ENCODE assay signal across 11 mouse cellular contexts in the genomic region with DNA sequence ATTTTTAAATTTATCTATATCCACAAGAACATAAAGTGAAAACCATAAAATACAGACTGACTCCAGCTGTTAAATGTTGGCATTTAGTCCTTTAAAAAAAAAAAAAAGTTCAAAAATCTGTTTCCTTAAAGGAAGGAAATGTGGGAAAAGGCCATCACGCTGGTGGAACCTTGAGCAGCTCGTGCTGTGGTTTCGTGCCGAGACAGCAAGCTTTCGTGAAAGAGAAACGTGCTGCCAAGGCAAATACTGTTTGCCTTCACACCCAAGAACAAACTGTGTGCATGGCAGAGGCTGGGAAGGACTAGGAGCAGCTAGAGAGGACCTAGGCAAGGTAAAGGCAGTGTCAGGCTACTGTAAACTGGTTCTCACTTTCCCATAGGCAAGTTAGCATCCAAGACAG.
A peak's percentile ranks its signal among the peaks of the same experiment; 100 is the strongest.
DNase-seq lines count a peak whose midpoint lies in the region; ATAC-seq and TF ChIP-seq lines count a peak whose summit lies in the region.
"Had no signal": no experiment of that assay in that cellular context is flagged by ENCODE, and none has a peak within 500 bp of the region (broad histone marks: within the 10 kb centered on the region; RNA-seq: fewer than 3 reads in every experiment).

No protein-coding gene starts in this region.

- H3K4me3 ChIP-seq in gastrocnemius, adult 2 months = no peak overlapping the region
- H3K4me3 ChIP-seq in lung, embryonic 16.5 days (ENCODE audit: low read length) = no peak overlapping the region
- H3K4me3 ChIP-seq in intestine, embryonic 16.5 days (ENCODE audit: low read length) = no peak overlapping the region
- H3K4me3 ChIP-seq: hindbrain, embryonic 13.5 days had no signal

- intact Hi-C loops in gastrocnemius, adult 2 months (cut with DNase I) = no loop called here

- no peaks in the 10 kb centered on the region for H3K9me3 ChIP-seq in lung, embryonic 16.5 days (ENCODE audit: control insufficient read depth, low read length)
- H3K9me3 ChIP-seq in intestine, embryonic 16.5 days (ENCODE audit: control insufficient read depth, low read length) = no peaks in the 10 kb centered on the region
- H3K9me3 ChIP-seq: hindbrain, embryonic 13.5 days had no signal

- WGBS in lung, embryonic 16.5 days = 18% methylated on average over 6 of the region's 6 CpGs
- 26% methylated on average over 6 of the region's 6 CpGs for WGBS in intestine, embryonic 16.5 days

- TF ChIP-seq CTCF in gastrocnemius, adult 2 months (IDR thresholded peaks at IDR 0.05) = no peak

- H3K4me2 ChIP-seq in lung, embryonic 16.5 days (ENCODE audit: low read depth, low read length) = no peak overlapping the region
- H3K4me2 ChIP-seq in intestine, embryonic 16.5 days (ENCODE audit: low read depth, low read length) = no peak overlapping the region
- H3K4me2 ChIP-seq: hindbrain, embryonic 13.5 days had no signal

- H3K36me3 ChIP-seq in lung, embryonic 16.5 days (ENCODE audit: control insufficient read depth, insufficient read depth, low read length) = no peaks in the 10 kb centered on the region
- no peaks in the 10 kb centered on the region for H3K36me3 ChIP-seq in intestine, embryonic 16.5 days (ENCODE audit: control insufficient read depth, insufficient read depth, low read length)
- 0 out of 2 replicates have a peak, but pooled peaks cover 2% of the 10 kb centered on the region for H3K36me3 ChIP-seq in splenic B cell, adult 2 months (ENCODE audit: control insufficient read depth, insufficient read depth, low read length, poor library complexity, severe bottlenecking)
- H3K36me3 ChIP-seq: hindbrain, embryonic 13.5 days had no signal

- H3K9ac ChIP-seq in lung, embryonic 16.5 days (ENCODE audit: low read length) = no peak overlapping the region
- no peak overlapping the region for H3K9ac ChIP-seq in intestine, embryonic 16.5 days (ENCODE audit: low read depth, low read length)
- H3K9ac ChIP-seq: forebrain, postnatal 0 days; hindbrain, embryonic 13.5 days had no signal

- no peak for ATAC-seq in lung, embryonic 16.5 days (ENCODE audit: low read depth)
- ATAC-seq in intestine, embryonic 16.5 days = peak; percentile 39; the same call in 1 of the 2 replicates
- no peak for ATAC-seq in inflammation-experienced regulatory T-cells, adult 6 months
- ATAC-seq: forebrain, postnatal 0 days had no signal

- peak overlapping the region; percentile 65 for H3K27ac ChIP-seq in gastrocnemius, adult 2 months
- H3K27ac ChIP-seq in lung, embryonic 16.5 days (ENCODE audit: low read length) = peak overlapping the region; percentile 30; the same call in 1 of the 2 replicates
- peak overlapping the region; percentile 9; the same call in 1 of the 2 replicates for H3K27ac ChIP-seq in intestine, embryonic 16.5 days (ENCODE audit: low read length)
- H3K27ac ChIP-seq: hindbrain, embryonic 13.5 days had no signal

- H3K4me1 ChIP-seq in lung, embryonic 16.5 days (replicated peaks; ENCODE audit: control insufficient read depth, insufficient read depth, low read length) = peaks cover 12% of the 10 kb centered on the region
- peaks cover 28% of the 10 kb centered on the region for H3K4me1 ChIP-seq in intestine, embryonic 16.5 days (ENCODE audit: control insufficient read depth, insufficient read depth, low read length)

- no peak for DNase-seq in gastrocnemius, adult 2 months
- DNase-seq in gastrocnemius, postnatal 25 days = no peak
- DNase-seq in lung, postnatal 14 days = no peak
- peak; percentile 51 for DNase-seq in splenic B cell, adult 2 months (ENCODE audit: low read depth, low spot score)
- DNase-seq in adrenal gland, adult 2 months = no peak
- DNase-seq: cerebellum, adult 2 months; forebrain, postnatal 0 days had no signal

- no peaks in the 10 kb centered on the region for H3K27me3 ChIP-seq in lung, embryonic 16.5 days (ENCODE audit: control insufficient read depth, insufficient read depth, low read depth, low read length)
- H3K27me3 ChIP-seq in intestine, embryonic 16.5 days (replicated peaks; ENCODE audit: control insufficient read depth, insufficient read depth, low read length) = no peaks in the 10 kb centered on the region
- H3K27me3 ChIP-seq in splenic B cell, adult 2 months (ENCODE audit: control insufficient read depth, insufficient read depth, low read length, poor library complexity, severe bottlenecking) = no peaks in the 10 kb centered on the region
- H3K27me3 ChIP-seq: hindbrain, embryonic 13.5 days had no signal

Comparison
In these comparisons a context has a peak if more than half of its experiments do, and no peak if none do; other contexts are left out.
1. H3K27ac ChIP-seq: peak in every context shown above with its lines; median percentile 65 in gastrocnemius, adult 2 months; 30 in lung, embryonic 16.5 days; 9 in intestine, embryonic 16.5 days.